Mouse (Mus musculus) heart, adult 18-20 months (tissue): Measurements from ENCODE around the gene Cst11. TPM values are rescaled to one million over a fixed set of nuclear protein-coding genes. Genes with fewer than 3 reads are reported as not detected.
"Not testable (repeated sequence)": the region's sequence is repeated elsewhere in the genome, so short reads cannot be mapped to it uniquely, and the experiment has no call there.

Experiments used
- DNase-seq, 2 experiments: peaks; one replicate each; pipeline ENCODE4 v3.0.0; 2021 to 2022; ENCODE audit warnings: mixed read lengths in 1 of 2
- long read RNA-seq, 2 experiments: library from polyadenylated mRNA; stranded (forward); transcript quantifications; one replicate each; pipeline ENCODE4 v2.0.0; 2021
- total RNA-seq, 2 experiments: library from RNA; stranded (reverse); gene quantifications; 2 replicates each; pipeline ENCODE4 v1.2.3; 2021

Cst11 gene
- total RNA-seq = not detected
- long read RNA-seq, experiment 1 = 0 reads
- long read RNA-seq, experiment 2 = 0 reads

- not testable (repeated sequence) for DNase-seq
Measured at GRCm38 (mm10) chr2:148771397-148771796, at the start of gene Cst11. Cst11 (minus strand) TSS chr2:148771497.

GRCm38 (mm10) chr2:148819909-148820308 lies 48.6 kb upstream of the Cst11 start, which contains the start of gene Cst13:
Cst13 (plus strand) TSS chr2:148820081.
- no peak for DNase-seq

GRCm38 (mm10) chr2:148806696-148807095 lies 35.4 kb upstream of the Cst11 start:
- no peak for DNase-seq

GRCm38 (mm10) chr2:148801491-148801921 lies 30.2 kb upstream of the Cst11 start:
- peak; percentile 4 to 7 for DNase-seq

- no peak for DNase-seq
Measured at GRCm38 (mm10) chr2:148798485-148798884, 27.2 kb upstream of the Cst11 start, which contains the start of gene Cst8. Cst8 (plus strand) TSS chr2:148798785.

GRCm38 (mm10) chr2:148789142-148789541 lies 17.8 kb upstream of the Cst11 start, which contains the start of gene Cst12:
Cst12 (plus strand) TSS chr2:148789361.
- DNase-seq = no peak

GRCm38 (mm10) chr2:148781709-148782108 lies 10.4 kb upstream of the Cst11 start, which contains the start of gene 8030411F24Rik:
8030411F24Rik (plus strand) TSS chr2:148782009.
- DNase-seq = no peak

- DNase-seq = no peak
Measured at GRCm38 (mm10) chr2:148763648-148764388, 7.5 kb downstream of the Cst11 start.

GRCm38 (mm10) chr2:148754310-148754846 lies 16.9 kb downstream of the Cst11 start:
- no peak for DNase-seq

GRCm38 (mm10) chr2:148751893-148752813 lies 19.1 kb downstream of the Cst11 start:
- peak; percentile 77 to 86 for DNase-seq

- DNase-seq = no peak
Measured at GRCm38 (mm10) chr2:148750058-148750457, 21.2 kb downstream of the Cst11 start, which contains the start of gene Cstl1. Cstl1 (plus strand) TSS chr2:148750358.

- DNase-seq = no peak
Measured at GRCm38 (mm10) chr2:148743846-148744407, 27.4 kb downstream of the Cst11 start.

GRCm38 (mm10) chr2:148743001-148743400 lies 28.3 kb downstream of the Cst11 start:
- DNase-seq = no peak

- peak; percentile 95 to 97 for DNase-seq
Measured at GRCm38 (mm10) chr2:148732327-148733000, 38.8 kb downstream of the Cst11 start, which contains the start of gene Napb. Napb (minus strand) TSS chr2:148732467.

- peak; percentile 14 to 33 for DNase-seq
Measured at GRCm38 (mm10) chr2:148731614-148732326, 39.5 kb downstream of the Cst11 start.

GRCm38 (mm10) chr2:148719271-148719995 lies 51.9 kb downstream of the Cst11 start:
- no peak for DNase-seq
